Mouse (Mus musculus) lung, postnatal 4 days (tissue): ENCODE measurements around the gene Stard8.
"Not testable (repeated sequence)": the region's sequence is repeated elsewhere in the genome, so short reads cannot be mapped to it uniquely, and the experiment has no call there.

Experiments
- DNase-seq, 2 experiments: peaks; one replicate each; pipeline ENCODE4 v3.0.0; 2021

Gene Stard8

GRCm38 (mm10) chrX:99048111-99048510 is 45.1 kb downstream of the Stard8 start:
- DNase-seq, result no peak

DNA sequence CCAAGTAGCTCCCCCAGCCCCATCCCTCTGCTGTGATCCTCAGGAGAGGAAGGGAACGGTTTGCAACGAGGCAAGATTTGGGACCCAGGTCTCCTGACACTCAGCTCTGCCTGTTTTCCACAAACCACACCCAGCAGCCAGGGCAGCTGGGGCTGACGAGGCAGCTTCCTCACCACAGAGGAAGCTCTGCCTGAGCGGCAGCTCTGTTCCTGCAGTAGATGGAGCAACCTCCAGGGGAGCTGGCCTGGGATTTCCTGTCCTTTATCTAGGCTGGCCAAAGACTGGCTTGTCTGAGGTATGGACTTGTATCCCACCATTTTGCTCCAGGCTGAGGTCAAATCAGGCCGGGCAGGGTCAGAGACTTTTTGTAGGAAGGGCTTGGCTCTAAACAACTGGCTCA is 46.2 kb downstream of the Stard8 start:
- DNase-seq, result peak; percentile 58 to 72

DNA sequence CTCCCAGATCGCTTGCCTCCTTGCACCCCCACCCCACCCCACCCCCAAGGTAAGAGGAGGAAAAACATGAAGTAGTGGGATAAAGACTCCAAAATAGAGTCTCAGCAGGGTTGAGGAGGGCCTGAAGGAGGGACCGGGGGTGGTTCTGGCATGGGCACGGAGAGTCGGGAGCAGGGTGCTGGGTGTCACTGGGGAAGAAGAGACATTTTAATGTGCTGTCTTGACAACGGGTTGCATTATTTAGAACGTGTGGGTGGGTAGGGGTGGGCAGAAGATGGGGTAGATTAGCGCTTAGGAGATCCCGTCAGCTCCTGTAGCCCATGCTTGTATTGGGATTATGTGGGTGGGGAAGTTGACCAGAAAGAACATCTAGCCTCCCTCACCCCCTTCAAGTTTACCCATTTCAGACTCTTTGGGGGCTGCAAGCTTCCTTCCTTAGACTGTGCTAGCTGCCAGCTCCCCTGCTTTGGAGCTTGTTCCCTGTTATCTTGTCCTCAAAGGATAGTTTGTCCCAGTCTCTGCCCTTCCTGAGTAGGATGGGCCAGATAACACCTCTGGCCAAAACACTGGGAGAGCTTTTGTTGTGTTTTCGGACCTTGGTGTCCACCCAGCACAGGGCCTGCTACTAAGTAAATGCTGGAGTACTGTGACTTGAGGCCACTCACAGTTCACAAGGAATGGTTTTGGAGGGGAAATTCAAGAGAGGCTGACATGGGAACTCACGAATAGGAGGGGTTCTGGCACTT is 47.9 kb downstream of the Stard8 start:
- no peak for DNase-seq

- peak; percentile 40 to 71 for DNase-seq
Measured at GRCm38 (mm10) chrX:99052255-99052654, 49.2 kb downstream of the Stard8 start.

- no peak for DNase-seq
Measured at GRCm38 (mm10) chrX:99054512-99054911, 51.5 kb downstream of the Stard8 start.

DNA sequence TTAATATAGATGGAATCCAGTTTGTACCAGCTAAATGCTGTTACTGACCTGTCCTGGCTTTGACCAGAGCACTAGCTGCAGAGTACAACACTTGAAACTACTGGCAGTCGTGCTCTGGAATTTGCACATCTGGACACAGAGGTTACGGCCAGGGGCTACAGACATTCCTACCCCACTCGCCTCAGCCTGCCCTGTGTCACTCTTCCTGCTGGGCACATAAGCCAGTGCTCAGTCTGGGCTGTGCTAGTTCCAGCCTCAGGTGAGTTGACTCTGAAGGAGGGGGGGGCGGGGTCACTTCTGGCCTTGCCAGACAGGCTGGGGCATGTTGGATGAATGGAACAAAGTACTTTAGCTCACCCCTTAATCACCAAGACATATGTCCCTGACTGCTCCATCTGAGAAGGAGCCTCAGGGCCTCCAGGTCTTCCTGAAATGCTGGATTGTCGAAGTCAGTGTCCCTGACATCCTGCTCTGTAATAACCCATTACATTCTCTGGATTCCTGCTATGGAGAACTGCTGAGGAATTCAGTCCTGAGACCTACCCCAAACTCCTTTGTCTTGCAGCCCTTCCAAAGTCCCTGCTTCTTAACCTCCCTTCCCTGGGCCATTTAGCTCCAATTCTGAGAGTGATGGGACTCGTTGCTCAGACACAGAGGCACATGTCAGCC is 54.9 kb downstream of the Stard8 start:
- no peak for DNase-seq

- peak in 1 of 2 experiments; percentile 43 for DNase-seq
Measured at GRCm38 (mm10) chrX:99059119-99059518, 56.1 kb downstream of the Stard8 start.

DNA sequence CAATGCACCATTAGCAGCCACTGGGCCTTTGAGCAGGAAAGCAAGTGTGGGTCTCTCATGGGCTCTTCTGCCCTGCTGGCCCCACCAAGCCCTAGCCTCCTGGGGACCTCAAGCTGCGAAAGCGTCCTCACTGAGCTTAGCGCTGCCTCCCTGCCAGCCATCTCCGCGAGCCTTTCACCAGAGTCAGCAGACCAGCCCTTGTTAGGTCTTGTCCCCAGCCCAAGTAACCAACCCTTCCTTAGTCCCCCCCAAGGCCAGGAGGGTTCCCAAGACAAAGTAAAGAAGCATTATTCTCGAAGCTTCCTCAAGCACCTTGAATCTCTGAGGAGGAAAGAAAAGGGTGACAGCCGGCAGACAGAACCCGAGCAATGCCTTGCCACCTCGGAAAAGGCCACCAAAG is 62.5 kb downstream of the Stard8 start:
- DNase-seq, result no peak

DNA sequence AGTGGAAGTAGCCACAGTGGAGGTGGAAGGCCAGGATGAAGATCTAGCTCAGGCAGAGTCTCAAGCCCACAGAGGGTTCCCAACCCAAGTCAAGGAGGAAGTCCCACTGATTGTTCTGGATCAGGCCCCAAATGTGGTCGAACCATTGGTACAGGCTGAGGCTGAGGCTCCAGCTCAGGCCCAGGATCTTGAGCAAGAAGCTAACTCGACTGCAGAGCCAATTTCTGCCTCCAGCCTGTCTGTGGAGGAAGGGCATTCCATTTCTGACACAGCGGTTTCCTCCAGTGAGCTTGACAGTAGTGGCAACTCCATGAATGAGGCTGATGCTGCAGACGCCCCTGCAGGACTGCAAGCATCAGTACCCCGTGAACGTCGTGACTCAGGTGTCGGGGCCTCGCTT is 63.5 kb downstream of the Stard8 start:
- peak in 1 of 2 experiments; percentile 24 for DNase-seq

DNA sequence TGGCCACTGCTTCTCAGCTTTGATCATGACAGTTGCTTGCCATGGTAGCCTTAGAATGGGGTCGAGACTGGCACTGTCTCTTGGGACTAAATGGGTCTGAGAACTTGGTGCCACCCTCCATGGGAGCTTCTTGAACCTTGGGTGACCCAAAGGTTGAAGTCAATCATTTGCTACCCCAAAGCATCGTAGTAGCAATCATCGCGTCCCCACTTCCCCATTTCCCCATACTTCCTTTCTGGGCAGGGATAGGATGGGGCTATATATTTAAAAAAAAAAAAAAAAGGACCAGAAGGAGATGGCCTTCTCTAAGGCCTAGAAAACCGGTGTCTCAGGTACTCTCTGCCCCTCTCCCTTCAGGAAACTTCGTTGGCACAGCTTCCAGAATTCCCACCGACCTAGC is 64.2 kb downstream of the Stard8 start:
- no peak for DNase-seq

DNA sequence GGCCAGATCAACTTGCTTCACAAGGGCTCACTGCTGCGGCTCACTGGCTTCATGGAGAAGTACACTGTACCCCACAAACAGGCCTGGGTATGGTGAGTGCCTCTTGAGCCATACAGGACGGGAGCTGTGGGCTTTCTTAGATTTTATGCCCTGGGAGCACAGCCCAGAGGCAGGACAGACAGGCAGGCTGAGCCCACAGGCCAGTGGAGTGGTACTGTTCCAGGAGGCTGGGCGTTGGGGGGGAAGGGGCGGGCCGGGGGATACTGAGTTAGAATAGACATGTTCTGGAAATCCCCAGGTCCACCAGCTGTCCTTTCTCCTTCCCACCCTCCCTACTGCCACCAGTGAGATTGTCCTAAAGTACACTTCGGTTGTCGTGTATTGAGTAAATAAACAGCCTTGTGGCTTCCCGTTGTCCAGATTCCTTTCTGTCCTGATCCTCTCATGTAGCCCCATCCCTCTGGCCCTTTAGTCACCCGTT is 64.7 kb downstream of the Stard8 start:
- peak in 1 of 2 experiments; percentile 67 for DNase-seq

DNA sequence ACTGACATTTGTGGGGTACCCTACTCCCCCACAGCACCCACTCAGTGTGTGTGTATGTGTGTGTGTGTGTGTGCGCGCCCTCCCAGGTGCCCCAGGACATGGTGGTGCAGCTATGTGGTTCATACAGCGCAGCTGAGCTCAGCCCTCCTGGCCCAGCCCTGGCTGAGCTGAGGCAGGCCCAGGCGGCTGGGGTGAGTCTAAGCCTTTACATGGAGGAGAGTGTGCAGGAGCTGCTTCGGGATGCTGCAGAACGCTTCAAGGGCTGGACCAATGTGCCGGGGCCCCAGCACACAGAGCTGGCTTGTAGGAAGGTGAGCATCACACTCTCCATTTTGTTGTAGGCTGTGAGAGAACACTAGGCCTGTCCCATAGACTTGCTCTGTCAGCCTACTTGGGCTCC is 68.1 kb downstream of the Stard8 start:
- DNase-seq, result no peak

DNA sequence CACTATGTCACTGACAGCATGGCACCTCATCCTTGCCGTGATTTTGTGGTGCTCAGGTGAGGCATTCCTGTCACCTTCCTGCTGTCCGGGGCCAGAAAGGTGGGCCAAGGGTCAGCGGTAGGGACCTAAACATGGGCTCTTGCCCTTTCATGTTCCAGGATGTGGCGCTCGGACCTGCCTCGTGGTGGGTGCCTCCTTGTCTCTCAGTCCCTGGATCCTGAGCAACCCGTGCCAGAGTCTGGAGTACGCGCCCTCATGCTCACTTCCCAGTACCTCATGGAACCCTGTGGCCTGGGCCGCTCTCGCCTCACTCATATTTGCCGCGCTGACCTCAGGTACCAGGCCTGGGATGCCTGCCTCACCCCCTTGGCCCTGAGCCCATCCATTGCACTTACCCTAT is 69.5 kb downstream of the Stard8 start:
- no peak for DNase-seq

- no peak for DNase-seq
Measured at GRCm38 (mm10) chrX:99075111-99075510, 72.1 kb downstream of the Stard8 start.

GRCm38 (mm10) chrX:99076460-99076859 is 73.4 kb downstream of the Stard8 start:
- DNase-seq, result no peak

DNA sequence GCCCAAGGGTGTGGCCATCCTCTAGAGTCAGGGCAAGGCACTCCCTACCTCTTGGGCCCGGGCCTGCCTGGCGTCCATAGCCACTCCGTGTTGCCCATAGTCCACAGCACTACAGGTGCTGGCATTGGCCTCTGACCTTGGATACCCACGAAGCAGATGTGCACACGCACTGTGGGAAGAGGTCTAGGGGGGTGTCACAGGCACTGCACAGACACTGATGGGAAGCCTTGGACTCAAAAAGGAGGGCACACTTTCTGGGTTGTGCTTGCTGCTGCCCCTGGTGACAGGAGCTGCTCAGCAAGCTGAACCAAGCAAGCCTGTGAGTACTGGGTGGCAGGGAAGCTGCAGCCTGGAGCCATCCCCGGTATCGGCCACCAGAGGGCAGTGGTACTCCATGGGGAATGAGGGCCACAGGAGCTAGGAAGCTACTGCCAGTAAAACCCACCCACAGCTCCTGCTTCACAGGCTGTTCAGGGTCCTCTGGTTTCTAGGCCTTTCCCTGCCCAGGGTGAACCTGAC is 75.4 kb downstream of the Stard8 start:
- DNase-seq, result not testable (repeated sequence)

- DNase-seq, result no peak
Measured at GRCm38 (mm10) chrX:99092704-99093103, 89.7 kb downstream of the Stard8 start.

GRCm38 (mm10) chrX:99111088-99111724 is 108.2 kb downstream of the Stard8 start:
- DNase-seq, result not testable (repeated sequence)

- DNase-seq, result no peak
Measured at GRCm38 (mm10) chrX:99119510-99119909, 116.5 kb downstream of the Stard8 start.
